Mouse (Mus musculus): ENCODE measurements around the gene Anxa4. TPM values are rescaled to one million over a fixed set of nuclear protein-coding genes. Genes with fewer than 3 reads are reported as not detected.
A peak's percentile ranks its signal among the peaks of the same experiment; 100 is the strongest.

The Anxa4 gene
- total RNA-seq, 2 experiments from 2014 or later = 62.8 to 72.5 TPM

DNA sequence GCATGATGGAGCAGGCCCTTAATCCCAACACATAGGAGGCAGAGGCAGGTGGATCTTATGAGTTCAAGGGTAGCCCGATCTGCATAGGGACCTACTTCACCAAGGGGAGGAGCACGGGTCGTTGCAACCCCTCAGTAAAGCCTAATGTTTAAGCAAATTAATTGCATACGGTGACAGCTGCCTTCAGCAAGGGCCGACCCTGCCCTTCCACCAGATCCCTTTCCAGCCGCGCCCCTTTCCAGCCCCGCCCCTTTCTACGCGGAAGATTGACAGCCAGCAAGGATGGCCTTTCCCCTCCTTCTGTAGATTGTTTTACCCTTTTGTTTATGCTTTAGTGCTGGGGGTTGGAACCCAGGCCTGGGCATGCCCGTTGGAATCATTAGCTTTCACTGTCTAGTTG, 8.0 kb upstream of the Anxa4 start:
- no peak for DNase-seq

DNA sequence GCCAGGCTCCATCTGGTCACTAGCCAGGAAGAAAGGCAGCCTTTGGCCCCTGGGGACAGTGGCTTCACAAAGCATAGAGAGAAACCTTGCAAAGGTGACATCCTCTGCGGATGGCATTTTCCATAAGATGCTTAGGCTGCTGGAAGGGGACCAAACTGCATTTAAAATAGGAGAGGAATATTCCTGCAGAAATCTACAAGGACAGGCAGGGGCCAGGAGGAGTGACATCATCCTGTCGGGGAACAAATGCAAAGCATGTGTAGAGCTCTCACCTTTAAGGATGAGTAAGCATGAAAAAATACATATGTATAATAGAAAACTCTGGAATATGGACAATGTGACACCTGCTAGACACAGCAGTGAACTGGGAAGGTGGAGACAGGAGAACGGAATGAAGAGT, 7.1 kb upstream of the Anxa4 start:
- no peak for DNase-seq

DNA sequence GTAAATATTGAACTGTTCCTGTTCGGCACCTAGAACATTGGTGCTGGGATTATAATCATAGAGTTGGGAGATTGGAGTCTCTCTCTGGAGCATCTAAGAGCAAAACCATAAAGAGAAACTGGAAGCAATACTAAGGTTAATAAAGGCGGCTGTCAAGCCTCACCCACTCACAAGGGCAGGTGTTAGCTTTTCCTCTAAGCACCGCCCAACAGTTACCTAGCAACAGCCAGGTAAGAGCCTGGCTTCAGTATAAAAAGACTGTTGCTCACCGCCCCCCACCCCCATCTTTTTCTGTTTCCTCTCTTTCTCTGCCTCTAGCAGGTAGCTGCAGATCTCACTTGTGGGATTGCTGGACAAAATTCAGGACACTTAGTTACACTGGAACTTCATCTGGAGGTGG, 4.1 kb upstream of the Anxa4 start:
- no peak for DNase-seq

DNA sequence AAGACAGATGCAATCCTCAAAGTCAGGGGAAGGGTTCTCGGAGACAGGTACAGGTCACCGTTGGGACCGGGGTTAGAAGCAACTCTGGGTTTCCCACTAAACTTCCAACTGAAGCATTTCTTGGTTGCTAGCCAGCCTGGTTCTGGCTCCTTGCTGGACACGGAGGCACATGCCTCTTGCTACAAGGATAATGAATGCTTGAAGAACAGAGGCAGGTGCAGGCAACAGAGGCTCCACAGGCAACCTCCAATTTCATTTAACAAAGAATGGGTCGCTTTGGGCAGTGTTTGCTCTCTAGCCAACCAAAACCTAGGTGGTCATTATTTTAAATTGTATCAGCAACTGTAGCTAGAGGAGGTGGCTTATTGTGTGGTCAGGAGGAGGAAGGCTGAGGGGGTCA, 573 bp upstream of the Anxa4 start:
- DNase-seq = peak in 1 of 2 experiments; percentile 19

DNA sequence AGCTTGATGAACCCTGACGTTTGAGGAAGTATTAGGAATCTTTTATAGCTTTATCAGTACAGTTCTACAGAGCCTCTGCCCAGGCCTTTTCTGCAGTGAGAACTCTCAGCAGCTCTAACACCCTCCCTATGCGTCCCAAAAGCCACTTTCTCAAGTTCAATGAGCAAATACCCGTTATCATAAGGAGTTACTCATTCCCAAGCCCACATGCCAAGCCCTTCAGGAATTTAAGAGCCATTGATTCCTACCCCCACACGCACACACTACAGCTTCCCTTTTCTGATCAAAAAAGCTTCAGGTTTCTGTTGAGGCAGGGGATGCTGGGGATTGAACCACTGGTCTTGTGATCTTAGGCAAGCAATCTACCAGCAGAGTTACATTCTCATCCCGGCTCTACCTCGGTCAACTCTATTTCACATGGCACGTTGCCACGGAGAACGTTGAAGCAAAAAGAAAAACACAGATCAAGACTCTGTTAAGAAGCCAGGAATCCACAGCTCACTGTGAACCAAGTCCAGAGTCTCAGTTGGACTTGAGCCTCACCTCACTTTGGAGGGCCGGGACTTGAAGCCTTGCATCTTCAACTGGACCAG, 2.9 kb downstream of the Anxa4 start:
- DNase-seq = no peak

DNA sequence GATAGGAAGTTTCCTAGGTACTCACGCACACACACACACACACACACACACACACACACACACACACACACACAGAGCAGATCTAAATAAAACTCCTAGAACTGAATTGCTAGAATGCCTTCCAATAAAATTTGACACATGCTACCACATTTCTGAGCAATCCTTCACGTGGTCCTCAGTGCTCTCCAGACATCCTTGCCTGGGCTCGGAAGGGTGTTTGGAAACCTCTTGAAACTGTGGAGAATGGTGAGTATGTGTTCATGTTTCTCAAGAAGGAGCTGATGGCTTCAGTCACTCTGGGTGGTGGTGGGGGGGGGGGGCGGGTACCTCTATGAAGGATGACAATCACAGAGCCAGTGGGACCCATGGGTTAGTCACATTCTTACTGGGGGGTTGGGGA, 5.1 kb downstream of the Anxa4 start:
- DNase-seq = no peak

DNA sequence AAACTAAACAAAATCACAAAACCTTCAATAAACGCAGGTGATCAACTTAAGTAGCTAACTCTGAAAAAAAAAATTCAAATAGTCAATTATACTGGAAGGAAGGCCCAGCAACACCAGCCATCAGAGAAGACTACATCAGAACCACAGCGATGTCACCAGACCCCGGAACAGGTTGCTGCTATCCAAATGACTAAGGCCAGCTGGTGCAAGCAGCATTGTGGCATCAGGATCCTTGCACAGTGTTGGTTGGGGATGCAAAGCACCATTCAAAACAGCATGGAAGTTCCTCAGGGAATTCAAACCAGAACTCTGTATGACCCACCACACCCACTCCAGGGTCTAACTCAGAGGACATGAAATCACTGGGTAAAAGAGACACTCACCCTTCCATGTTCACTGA, 6.8 kb downstream of the Anxa4 start:
- DNase-seq = no peak

DNA sequence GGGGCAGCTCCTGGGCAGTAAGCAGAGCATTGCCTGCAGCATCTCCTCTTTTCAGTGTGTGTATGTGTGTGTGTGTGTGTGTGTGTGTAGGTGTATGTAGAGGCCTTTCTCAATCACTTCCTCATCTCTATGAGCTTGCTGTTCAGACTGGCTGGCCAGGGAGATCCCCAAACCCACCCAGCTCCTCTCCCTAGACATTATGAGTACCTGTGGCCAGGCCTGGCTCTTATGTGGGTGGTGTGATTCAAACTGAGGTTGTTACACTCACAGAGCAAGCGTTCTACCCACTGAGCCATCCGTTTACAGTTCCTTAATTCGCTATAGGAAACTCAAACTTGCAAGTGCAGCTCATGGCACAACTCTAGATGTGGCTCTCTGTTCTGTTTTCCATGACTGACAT, 8.6 kb downstream of the Anxa4 start:
- no peak for DNase-seq

DNA sequence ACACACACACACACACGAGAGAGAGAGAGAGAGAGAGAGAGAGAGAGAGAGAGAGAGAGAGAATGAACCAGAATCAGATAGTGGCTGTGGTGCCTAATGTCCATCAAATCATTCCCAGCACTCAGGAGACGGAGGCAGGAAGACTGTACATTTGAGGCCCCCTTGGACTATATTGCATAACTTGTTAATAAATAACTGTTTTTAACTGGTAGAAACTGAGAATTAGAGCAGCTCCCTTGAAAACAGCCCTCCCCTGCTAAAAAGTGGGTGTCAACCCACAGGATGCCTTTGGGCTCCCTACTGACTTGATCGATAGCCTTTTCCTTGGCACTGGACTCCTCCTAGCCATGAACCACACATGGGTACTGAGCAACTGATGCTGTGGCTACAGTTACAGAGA, 11.0 kb downstream of the Anxa4 start:
- no peak for DNase-seq

DNA sequence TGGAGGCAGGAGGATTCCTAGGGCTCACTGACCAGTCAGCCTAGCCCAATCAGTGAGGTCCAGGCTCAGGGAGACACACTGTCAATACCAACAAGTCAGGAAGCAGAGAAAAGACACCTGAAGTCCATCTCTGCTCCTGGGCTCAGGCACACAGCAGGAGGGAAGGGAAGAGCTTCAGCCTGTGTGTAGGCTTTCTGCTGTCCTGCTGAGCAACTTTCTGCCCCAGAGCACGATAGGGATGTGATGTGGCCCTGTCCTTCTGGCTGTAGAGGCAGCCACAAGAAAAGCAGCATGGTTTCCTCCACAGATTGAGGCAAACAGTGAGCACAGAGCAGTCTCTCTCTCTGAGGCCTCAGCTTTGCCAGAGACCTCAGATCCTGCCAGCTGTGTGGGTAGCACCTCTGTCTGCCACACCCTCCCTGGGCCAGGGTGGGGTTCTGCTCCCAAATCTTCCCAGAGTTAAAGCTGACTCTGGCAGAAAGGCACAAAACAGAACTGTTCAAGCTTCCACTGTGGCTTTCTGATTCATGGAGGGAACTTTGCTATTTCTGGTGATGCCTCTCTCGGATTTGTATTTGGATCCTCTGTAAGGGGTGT, 11.9 kb downstream of the Anxa4 start:
- DNase-seq = no peak

DNA sequence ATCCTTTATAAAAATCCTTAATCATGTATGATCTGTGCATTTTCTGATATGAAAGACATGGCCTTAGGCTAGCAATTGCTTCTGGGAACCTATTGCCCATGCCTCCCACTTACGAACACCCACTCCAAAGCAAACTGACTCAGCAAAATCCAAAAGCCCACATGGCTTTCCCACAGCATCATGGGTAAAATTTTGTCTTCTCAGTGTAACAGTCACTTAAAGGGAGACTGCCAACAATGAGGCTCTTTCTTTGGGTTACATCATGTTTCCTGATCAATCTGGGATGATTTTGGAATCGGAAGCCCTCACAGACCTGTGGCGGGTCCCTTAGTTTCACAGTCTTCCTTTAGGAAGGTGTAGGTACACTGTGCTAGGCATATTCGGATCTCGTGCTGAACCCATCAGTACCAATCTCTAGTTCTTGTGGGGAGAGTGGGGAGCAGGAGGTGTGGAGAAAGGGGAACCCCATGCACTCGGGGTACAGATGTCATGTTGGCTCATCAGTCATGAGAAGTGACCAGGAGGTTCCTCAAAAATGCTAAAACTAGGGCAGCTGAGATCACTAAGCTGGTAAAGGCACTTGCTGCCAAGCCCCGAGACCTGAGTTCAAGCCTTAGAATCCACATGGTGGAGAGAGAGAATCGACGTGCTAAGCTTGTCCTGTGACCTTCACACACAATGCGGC, 14.3 kb downstream of the Anxa4 start:
- no peak for DNase-seq

DNA sequence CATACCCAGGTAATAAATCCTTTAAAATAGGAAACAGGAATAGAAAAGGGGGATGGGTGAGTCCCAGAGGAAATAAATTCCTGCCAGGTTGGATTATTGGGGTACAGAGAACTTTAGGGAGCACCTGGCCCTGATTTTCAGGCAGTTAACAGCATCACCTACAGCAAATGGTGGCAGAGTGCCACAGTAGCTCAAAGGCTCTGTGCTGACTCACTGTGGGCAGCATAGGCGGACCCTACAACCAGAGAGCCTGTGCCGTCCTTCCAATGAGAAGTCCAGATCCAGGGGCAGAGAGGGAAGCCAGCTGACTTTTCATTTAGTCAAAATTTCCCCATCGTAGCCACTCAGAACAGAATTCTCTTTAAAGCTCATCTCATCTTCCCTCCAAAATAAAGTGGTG, 16.2 kb downstream of the Anxa4 start:
- peak; percentile 28 to 46 for DNase-seq

DNA sequence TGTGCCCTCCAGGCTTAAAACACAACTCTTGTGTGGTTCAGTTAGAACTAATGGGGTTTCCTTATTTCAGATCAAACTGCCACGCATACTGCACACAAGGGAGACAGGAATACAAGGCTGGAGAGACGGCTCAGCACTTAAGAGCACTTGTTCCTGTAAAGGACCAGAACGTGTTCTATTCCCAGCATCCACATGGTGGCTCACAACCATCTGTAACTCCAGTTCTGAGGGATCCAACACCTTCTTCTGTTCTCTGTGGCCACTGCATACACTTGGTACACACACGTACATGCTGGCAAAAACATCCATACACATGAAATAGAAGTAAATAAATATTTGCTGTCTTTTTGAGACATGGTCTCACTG, 16.7 kb downstream of the Anxa4 start:
- no peak for DNase-seq

DNA sequence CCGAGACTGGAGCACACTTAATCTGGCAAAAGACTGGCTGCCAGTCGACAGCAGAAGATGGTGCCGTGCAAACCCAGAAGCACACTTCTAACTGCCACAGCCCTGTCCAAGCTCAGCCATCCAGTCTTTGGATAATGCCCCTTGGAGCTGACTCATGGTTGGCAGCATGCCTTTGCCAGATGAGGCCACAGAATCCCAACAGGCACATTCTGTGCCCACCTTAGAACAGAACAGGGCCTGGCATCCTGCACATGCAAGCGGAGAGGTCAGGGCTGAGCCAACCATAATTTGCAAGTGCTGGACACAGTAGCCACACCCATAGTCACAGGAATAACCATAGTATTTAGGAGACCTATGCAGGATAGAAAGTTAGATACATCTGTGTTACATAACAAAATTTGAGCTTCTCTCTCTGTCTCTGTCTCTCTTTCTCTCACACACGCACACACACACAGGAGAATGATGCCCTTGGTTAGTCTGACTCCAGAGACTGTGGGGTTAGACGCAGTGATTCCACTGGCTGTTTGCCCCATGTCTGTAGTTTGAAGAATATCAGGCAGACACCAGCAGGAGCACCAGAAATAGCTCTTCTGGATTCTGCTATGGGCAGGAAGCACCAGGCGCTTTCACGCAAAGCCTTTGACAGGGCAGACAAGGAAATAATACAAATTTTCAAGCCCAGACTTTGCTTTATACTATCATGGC, 17.2 kb downstream of the Anxa4 start:
- peak; percentile 85 to 89 for DNase-seq

DNA sequence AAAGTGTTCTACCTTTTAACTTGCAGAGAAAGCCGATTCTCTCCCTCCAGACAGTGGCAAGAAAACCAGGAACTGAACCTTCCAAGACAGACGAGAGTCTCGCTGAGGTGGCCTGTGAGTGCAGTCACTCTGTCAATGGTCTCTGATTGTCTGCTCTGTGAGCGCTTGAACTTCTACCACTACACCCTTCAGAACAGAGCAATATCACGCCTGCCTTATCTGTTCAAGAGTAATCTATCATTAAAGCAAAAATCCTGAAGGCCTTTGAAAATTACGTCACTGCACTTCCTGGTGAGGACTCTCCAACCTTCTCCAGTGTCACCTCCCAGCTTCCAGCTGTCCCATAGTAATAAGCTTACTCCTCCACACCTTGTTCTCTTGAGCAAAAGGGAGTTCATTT, 18.4 kb downstream of the Anxa4 start:
- no peak for DNase-seq

DNA sequence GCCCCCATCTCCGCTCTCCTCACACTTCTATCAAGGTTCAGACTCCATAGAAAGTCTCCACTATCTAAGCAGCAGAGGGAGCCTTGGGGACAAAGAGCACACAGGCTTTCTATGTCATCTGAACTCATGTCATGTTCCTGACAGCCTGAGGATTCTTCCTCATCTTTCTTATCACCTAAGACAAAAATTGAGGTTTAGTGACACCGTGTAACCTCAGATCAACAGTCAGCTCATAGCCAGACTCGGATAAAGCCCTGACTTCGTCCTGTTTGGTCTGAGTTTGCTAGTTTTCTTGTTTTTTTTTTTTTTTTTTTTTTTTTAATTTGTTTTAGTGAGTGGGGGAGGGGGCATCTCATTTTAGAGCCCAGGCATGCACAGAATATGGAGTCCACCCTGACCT, 19.6 kb downstream of the Anxa4 start:
- DNase-seq = no peak

DNA sequence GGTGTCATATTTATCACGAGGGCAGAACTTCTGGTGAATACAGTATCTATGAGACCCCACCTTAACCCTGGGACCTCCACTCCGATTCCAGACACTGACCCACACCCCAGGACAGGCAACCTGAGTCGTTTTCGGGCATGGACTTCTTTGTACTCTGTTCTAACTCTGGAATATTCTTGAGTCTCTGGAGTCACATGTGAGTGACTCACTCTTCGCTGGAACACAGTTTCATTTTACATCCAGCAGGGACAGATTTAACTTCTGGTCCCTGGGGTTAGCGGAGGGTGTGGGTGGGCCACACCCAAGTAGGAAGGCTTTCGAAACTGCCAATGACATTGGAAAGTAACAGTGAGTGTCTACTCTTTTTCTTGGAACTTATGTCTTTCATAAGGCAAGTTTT, 20.8 kb downstream of the Anxa4 start:
- DNase-seq = peak; percentile 14 to 43

DNA sequence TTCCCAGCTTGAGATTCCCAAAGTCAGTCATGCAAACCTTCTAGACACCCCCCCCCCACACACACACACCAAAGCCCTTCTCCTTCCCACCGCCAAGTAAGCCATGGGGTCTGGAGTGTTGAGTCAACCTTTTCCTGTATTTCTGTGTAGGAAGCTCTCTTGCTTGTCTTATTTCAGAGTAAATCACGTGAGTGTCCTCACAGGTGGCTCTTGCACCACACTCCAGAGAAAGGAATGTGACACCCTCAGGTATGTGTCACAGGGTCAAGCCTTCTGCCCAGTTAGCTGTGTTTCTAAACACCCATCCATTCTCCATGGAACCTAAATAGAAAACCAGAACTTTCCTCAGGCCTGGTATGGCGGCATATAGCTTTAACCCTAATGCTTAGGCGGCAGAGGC, 24.4 kb downstream of the Anxa4 start:
- DNase-seq = no peak

DNA sequence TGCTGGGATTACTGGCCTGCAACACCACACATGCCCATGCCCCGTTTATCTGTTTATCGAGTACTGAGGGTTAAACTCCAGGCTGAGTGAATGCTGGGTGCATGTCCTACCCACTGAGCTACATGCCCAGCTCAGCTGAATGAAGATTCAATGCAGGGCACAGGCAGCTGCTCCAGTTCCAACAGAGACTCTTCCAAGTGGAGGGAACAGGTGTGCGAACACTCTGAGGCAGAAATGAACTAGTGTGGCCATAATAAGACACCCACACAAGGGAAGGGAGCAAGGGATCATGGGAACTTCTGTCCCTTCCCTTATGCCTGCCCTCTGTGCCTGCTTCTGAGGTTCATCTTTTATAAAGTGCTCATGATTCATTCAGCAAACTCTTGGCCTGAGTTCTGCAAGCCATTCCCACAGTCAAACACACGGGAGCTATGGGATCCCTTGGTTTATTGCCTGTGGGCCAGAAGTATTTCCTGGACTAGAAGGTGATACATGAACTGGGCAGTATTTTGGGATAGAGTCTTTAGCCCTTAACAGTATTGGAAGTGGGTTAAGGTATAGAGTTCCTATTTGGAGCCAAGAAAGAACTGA, 25.1 kb downstream of the Anxa4 start:
- DNase-seq = no peak

DNA sequence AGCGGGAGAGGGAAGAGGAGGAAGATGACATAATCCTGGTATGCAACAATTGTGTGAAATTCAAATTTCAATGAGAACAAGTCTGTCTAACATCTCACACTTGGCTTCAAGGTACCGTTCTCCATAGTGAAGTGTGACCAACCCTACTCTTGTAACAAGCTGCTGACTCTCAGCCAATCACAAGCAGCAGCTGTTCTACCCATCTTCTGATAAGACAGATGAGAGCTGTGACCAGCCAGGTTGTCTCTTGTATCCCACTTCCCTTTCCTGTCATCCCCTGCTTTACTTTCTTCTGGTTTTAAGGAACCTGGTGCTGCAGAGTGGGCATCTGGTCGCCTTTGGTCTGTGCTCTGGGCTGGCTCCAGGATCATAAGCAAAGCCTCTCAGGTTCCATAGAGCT, 25.9 kb downstream of the Anxa4 start:
- no peak for DNase-seq

DNA sequence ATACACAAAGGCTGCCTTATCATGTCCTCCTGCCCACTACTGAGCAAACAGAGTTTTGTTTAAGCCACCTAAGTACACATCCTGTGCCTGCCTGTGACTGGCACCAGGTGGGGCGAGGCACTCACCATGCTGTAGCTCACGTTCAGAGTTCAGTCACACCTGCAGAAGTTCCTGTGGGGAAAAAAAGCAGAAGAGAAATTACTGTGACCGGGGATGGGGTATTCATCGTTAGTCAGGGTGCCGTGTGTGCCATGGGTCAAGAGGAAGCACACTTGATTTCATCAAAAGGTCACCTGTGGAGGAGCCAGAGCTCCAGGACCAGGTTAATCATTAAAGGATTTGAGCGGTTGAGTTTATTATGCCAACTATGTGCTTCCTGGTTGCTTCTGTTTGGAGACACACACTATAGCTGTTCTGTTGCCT, 27.7 kb downstream of the Anxa4 start:
- DNase-seq = no peak

DNA sequence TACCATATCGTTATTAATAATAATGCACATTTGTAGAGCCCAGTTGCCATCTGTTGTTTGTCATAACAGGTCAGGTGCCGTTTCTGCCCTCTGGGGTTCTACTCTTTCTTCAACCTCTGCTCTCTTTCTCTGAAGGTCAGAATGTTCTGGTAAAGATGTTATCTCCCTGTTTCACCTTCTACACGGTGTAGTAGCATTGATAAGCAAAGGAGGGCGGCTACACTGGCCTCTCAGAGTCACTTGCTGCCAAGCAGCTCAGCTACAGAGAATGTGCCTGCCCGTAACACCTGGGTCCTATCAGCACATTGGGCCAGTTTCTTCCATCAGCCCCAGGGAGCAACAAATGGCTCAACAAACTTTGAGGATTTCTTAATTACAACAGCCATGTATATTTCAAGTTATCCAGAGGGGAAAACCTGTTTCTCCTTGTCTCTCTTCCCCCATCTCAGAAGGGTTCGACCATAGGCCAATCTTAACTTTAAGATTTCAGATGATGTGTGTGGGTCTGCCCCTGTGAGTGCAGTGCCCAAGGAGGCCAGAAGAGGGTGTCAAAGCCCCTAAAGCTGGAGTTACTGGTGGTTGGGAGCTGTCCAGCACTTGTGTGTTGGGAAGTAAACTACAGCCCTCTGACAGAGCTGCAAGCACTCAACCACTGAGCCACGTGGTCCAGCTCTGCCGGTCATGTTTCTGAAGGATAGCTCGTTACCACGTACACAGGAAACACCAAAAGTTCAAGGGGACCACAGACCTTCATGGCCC, 39.1 kb downstream of the Anxa4 start:
- no peak for DNase-seq

All from adrenal gland, postnatal 36 days (tissue).